ENCODE assay signal across 10 mouse cellular contexts in the genomic region with DNA sequence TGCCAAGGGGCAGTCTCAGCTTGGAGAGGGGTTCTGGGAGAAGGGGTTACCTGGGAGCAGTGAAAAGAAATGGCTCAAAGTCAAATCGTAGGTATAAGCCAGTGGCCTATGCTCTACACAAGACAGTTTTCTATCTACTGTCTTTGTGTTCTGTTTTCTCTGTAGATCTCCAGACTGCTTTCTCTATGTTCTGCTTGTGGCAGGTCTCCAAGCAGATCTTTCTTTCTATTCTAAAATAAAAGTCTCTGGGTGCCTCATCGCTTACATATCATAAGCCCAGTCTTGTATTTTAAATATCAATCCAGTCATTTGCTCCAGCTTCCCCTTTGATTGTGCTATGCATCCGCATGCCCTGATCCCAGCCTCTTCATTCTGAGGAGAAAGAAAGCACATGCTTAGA.
"Had no signal": no experiment of that assay in that cellular context is flagged by ENCODE, and none has a peak within 500 bp of the region (broad histone marks: within the 10 kb centered on the region; RNA-seq: fewer than 3 reads in every experiment).

No protein-coding gene starts in this region.

- DNase-seq: kidney, adult 18-20 months; kidney, adult 9 months; kidney, postnatal 14 days; kidney, postnatal 4 days; liver; lung, adult 18-20 months; lung, postnatal 10 days; lung, postnatal 36 days; right cerebral cortex, postnatal 4 days; thymus, postnatal 25 days had no signal
